Mouse (Mus musculus) urinary bladder, postnatal 14 days (tissue): ENCODE results near the gene Iscu.
A peak's percentile ranks its signal among the peaks of the same experiment; 100 is the strongest.

Experiments used
- DNase-seq: peaks from one replicate; pipeline ENCODE4 v3.0.0; 2021; ENCODE audit warnings: low spot score

Gene Iscu

GRCm38 (mm10) chr5:113772450-113772895 is at the start of gene Iscu, which contains the start of gene Sart3:
Iscu (plus strand) TSS chr5:113772748.
Sart3 (minus strand) TSS chr5:113772510.
- DNase-seq = peak; percentile 95

GRCm38 (mm10) chr5:113723567-113724237 is 48.8 kb upstream of the Iscu start:
- no peak for DNase-seq

DNA sequence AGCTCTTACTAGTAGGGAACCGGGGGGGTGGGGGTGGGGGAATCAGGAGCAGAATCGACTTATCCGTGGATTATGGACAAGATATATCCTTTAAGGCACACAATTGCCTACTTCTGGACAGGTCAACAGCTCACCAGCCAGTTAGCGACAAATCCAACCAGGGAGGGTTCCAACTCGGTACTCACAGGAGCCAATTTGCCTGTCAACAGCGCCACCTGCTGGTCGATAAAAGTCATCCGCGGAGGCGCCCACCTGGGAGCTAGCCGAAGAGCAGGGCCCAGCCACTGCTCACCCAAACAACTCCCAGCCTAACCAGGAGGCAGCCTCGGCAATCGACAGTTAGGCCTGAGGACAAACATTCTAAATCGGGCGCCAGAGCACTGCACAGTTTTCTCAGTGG is 48.1 kb upstream of the Iscu start, which contains the start of gene 1700069L16Rik:
Gene 1700069L16Rik (minus strand): TSS at position 327 of the 400 bp plus-strand sequence.
- peak; percentile 79 for DNase-seq

DNA sequence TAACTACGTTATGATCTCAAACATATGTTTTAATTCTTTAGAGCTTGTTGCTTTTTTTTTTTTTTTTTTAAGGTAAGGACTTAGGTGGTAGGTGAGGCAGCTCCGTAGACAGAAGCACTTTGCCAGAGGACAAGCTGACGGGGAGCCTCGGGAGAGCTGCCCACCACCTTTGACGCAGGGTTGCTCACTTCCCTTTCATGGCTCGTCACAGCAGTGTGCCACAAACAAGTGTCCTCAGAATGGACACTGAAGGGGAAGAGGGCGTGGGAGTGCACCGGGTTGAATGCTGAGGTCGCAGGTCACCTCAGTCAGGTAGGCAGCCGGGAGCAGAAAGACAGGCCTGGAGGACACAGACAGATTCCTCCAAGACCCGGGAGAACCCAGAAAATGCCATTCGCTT is 47.1 kb upstream of the Iscu start:
- DNase-seq = no peak

DNA sequence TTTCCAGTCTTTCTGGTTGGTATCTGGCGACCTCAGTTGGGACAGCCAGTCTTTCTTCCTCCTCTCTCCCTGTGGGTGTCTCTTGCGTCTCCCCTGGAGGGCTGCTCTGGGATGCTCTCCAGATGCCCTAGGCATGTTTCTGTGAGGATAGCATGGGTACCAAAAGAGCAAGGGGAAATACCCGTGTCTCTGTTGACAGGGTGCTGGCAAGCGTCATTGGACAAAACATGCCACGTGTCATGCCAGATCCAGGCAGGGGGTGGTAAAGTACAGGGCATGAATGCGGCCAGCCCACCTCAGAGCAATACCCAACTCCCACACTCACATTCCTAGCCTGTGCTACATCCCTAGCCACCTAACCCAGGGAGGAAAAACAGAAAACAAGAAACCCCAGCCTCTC is 45.9 kb upstream of the Iscu start:
- DNase-seq = no peak

DNA sequence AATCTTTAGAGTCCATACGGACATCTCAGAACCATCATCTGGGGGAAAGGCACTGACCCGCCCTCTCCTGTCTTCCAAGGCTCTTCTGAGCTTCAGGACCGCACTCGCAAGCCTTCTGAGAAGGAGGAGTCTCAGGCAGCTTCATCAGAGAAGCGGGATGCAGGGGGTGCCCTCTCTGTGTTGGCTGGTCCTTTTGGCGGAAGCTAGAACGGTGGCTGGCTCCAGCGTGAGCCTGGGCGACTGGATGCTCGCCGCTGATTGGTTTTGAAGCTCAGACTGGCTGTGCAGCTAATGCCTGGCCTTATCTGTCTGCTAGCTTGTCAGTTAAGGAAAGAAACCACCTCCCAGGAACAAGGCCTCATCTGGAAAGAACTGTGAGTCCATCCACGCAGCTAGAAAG is 45.3 kb upstream of the Iscu start:
- no peak for DNase-seq

- DNase-seq = no peak
Observed at GRCm38 (mm10) chr5:113728011-113728410, 44.5 kb upstream of the Iscu start.

GRCm38 (mm10) chr5:113728691-113729090 is 43.9 kb upstream of the Iscu start:
- no peak for DNase-seq

DNA sequence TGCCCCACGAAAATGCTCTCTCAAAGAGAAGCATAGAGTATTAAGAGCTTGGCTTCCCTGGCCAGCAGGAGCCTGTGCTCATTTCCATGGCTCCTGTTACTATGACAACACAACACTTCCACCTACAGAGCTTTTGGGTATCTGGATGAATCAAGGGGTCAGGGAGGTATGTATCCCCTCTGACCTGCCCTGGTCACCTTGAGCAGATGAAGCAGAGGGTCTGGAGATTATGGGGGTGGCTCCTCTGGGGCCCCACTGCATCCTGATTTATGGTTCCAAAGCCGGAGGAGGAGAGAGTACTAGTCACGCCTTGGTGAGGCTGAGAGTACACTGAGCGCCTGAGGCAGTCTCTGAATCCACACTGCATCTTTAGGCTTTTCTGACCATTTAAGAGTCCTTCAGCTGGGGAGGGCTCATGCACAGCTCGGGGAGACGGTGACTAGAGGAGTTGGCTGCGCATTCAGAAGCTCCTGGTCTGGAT is 41.9 kb upstream of the Iscu start:
- no peak for DNase-seq

DNA sequence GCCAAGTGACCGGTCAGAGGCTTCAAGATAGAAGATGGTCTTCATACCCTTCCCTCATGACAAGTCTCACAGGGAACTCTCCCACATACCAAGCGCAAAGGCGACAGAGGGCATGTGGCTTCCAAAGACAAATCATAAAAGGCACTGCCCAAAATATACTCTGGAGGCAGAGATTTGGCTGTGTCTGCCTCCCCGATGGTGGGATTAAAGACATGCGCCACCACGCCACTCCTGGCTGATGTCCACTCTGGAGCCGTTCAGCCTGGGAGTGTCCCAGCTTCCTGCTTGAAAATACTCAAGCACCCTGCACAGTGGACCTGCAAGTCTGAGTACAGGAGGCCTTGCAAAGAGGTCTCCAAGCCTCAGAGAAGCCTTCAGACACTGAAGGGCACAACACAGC is 41.4 kb upstream of the Iscu start:
- DNase-seq = no peak

DNA sequence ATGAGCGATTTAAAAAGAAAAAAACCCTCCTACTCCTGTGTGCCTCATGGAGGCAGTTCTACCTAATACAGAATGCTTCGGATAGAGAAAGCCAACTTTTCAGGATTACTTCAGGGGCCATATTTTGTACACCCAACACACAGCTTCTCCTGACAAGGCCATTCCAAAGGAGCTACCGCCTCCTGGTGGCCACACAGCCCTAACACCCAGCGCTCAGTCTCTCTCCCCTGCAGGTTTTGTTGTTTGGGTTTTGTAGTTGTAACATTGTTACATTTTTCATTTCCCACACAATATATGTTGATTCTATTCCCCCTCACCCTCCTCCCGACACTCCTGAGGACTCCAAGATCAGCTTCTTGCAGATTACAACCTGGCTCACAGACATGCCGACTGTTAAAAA is 40.4 kb upstream of the Iscu start:
- DNase-seq = peak; percentile 48

DNA sequence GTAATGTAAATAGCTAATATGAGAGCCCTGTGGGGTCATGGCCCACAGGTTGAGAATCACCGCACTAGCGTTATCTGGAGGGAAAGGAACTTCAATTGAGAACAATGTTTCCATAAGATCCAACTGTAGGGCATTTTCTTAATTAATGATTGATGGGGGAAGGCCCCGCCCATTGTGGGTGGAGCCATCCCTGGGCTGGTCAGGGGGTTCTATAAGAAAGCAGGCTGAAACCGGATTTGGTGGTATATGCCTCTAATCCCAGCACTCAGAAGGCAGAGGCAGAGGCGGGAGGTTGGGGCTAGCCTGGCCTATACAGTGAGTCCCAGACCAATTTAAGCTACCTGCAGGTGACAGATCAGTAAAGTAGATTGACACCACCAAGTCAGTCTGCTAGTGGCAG is 38.2 kb upstream of the Iscu start:
- DNase-seq = no peak

DNA sequence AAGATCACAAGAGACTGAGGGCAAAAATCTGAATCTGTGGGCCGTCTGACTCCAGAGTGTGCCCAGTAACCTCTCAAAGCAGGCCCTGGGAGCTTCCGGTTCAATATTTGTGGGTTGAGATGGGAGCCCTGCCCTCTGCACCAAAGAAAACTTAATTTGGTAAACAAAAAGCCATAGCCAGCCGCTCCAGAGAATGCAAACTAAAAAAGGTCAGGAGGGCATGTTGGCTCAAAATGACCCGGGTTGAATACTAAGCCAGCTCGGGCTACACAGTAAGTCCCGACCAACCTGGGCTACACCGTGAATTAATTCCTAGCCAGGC is 37.6 kb upstream of the Iscu start:
- DNase-seq = no peak

- peak; percentile 94 for DNase-seq
Observed at GRCm38 (mm10) chr5:113735345-113736112, 37.0 kb upstream of the Iscu start, which contains the start of gene Ficd. Ficd (plus strand) TSS chr5:113735803.

GRCm38 (mm10) chr5:113736113-113736502 is 36.4 kb upstream of the Iscu start:
- no peak for DNase-seq

DNA sequence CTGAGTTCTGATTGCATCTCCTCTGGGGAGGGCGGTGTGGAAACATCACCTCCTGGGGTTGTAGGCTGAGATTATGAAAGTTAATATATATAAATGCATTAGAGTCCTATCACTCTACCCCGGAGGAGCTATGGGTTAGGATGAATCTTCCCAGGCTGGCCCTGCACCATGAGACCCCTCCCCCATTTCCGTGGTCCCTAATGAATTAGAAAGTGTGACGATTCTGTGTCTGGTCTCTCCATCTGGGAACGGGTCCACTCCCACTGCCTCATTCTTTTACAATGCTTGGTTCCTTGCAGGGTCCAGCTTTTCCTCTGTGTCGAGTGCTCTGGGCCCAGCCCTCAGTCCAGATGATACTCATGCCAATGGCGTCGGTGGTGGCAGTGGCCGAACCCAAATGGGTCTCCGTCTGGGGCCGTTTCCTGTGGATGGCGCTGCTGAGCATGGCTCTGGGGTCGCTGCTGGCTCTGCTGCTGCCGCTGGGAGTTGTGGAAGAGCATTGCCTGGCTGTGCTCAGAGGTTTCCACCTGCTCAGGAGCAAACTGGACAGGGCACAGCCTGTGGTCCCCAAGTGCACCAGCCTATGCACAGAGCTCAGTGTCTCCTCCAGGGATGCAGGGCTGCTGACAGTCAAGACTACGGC is 35.9 kb upstream of the Iscu start:
- no peak for DNase-seq

DNA sequence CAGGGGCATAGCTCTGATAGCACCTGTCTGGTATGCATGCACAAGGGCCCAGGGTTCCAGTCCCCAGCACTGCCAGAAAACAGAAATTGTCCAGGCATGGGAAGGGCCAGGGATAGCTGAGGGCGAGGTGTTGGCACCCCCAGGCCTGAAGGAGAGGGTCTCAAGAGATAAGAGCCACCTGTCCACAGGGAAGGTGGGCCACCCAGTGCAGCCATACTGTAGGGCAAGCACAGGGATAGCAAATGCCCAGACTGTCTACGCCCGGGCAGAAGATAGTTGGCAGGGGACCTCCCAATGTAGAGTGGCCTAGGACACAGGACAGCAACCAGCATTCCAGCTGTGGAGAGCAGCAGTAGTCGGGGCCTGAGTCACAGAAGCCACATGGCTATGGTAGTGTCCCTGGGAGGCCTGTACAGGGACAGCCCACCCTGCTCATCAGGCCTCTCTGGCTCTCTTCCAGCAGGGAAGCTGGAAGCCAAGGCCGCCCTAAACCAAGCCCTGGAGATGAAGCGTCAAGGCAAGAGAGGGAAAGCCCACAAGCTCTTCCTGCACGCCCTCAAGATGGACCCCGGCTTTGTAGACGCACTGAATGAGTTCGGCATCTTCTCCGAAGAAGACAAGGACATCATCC is 34.8 kb upstream of the Iscu start:
- DNase-seq = no peak

- DNase-seq = no peak
Observed at GRCm38 (mm10) chr5:113747629-113748028, 24.9 kb upstream of the Iscu start.

- DNase-seq = no peak
Observed at GRCm38 (mm10) chr5:113748556-113749331, 23.8 kb upstream of the Iscu start.

- no peak for DNase-seq
Observed at GRCm38 (mm10) chr5:113751521-113752157, 20.9 kb upstream of the Iscu start.
